Comparison of ENCODE assay signal across 14 mouse cellular contexts in the genomic region with DNA sequence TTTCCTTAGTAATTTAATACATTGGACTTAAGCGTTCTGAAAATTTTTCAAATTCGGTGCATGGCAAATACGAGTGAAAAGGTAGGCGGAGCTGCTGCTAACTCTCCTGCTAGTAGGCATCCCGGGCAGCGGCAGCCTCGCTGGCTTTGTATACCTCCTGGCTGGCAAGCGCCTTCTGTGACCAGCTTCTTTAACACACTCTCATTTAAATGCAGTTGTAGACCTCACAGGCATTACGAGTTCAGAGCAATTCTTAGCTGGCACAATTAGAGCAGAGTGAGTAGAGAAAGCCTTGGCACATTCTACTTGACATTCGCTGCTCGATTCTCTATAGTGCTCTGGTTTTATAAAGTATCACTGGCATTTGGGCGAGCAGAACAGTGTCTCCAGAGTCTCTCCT. TPM values are rescaled to one million over a fixed set of nuclear protein-coding genes. Genes with fewer than 3 reads are reported as not detected.
DNase-seq lines count a peak whose midpoint lies in the region; ATAC-seq and TF ChIP-seq lines count a peak whose summit lies in the region.
"Had no signal": no experiment of that assay in that cellular context is flagged by ENCODE, and none has a peak within 500 bp of the region (broad histone marks: within the 10 kb centered on the region; RNA-seq: fewer than 3 reads in every experiment).

No protein-coding gene starts in this region.

- 46% methylated on average over 12 of the region's 12 CpGs for WGBS in forebrain, embryonic 13.5 days
- 77% methylated on average over 12 of the region's 12 CpGs for WGBS in forebrain, embryonic 11.5 days
- WGBS in midbrain, postnatal 0 days: 47% methylated on average over 12 of the region's 12 CpGs

- no peaks in the 10 kb centered on the region for H3K9me3 ChIP-seq in forebrain, embryonic 13.5 days (replicated peaks)
- H3K9me3 ChIP-seq in forebrain, embryonic 11.5 days (ENCODE audit: control insufficient read depth, low read length): no peaks in the 10 kb centered on the region
- no peaks in the 10 kb centered on the region for H3K9me3 ChIP-seq in midbrain, postnatal 0 days (ENCODE audit: low read length)
- H3K9me3 ChIP-seq: G1E; heart, embryonic 15.5 days; midbrain, embryonic 12.5 days had no signal

- H3K27me3 ChIP-seq in forebrain, embryonic 13.5 days: no peaks in the 10 kb centered on the region
- no peaks in the 10 kb centered on the region for H3K27me3 ChIP-seq in forebrain, embryonic 11.5 days (ENCODE audit: control insufficient read depth, insufficient read depth, low read length)
- H3K27me3 ChIP-seq in midbrain, postnatal 0 days (ENCODE audit: insufficient read depth, low read length): no peaks in the 10 kb centered on the region
- H3K27me3 ChIP-seq: heart, embryonic 15.5 days; midbrain, embryonic 12.5 days had no signal

- ATAC-seq in forebrain, embryonic 13.5 days: no peak
- no peak for ATAC-seq in forebrain, embryonic 11.5 days (replicated peaks; ENCODE audit: low FRiP score)
- ATAC-seq in midbrain, postnatal 0 days (ENCODE audit: low FRiP score): no peak
- ATAC-seq in inflammation-experienced regulatory T-cells, adult 6 months: no peak
- ATAC-seq: intestine, embryonic 16.5 days had no signal

- 0 out of 2 replicates have a peak overlapping the region, but pooled peaks have one; percentile 10 for H3K4me2 ChIP-seq in forebrain, embryonic 13.5 days
- H3K4me2 ChIP-seq in forebrain, embryonic 11.5 days (ENCODE audit: low read depth, low read length, severe bottlenecking): no peak overlapping the region
- 0 out of 2 replicates have a peak overlapping the region, but pooled peaks have one; percentile 4 for H3K4me2 ChIP-seq in midbrain, postnatal 0 days (ENCODE audit: low read depth, low read length, poor library complexity, severe bottlenecking)
- H3K4me2 ChIP-seq: heart, embryonic 15.5 days; midbrain, embryonic 12.5 days had no signal

- DNase-seq in forebrain, embryonic 11.5 days (ENCODE audit: low spot score): no peak
- DNase-seq in layer of hippocampus, adult 2 months (ENCODE audit: low spot score in 2 of 2): peak in 1 of 2 experiments; percentile 7
- no peak for DNase-seq in layer of hippocampus, postnatal 10 days (ENCODE audit: low spot score in 2 of 2)
- DNase-seq in brain, embryonic 18.5 days (ENCODE audit: low read depth, low spot score): peak; percentile 3
- DNase-seq in midbrain, postnatal 0 days (ENCODE audit: low spot score): peak; percentile 63
- DNase-seq in adipocyte (ENCODE audit: low spot score): no peak
- DNase-seq: gastrocnemius, postnatal 10 days; liver had no signal

- H3K27ac ChIP-seq in forebrain, embryonic 13.5 days: peak overlapping the region; percentile 51; the same call in 1 of the 2 replicates
- H3K27ac ChIP-seq in forebrain, embryonic 11.5 days (ENCODE audit: low read depth, low read length): no peak overlapping the region
- H3K27ac ChIP-seq in layer of hippocampus, adult 2 months: peak overlapping the region; percentile 34
- peak overlapping the region; percentile 38; the same call in 1 of the 2 replicates for H3K27ac ChIP-seq in midbrain, postnatal 0 days (ENCODE audit: low read depth, low read length)
- H3K27ac ChIP-seq: heart, embryonic 15.5 days; midbrain, embryonic 12.5 days had no signal

- H3K4me1 ChIP-seq in forebrain, embryonic 13.5 days: peaks cover 20% of the 10 kb centered on the region
- H3K4me1 ChIP-seq in forebrain, embryonic 11.5 days (replicated peaks; ENCODE audit: control insufficient read depth, insufficient read depth, low read length): no peaks in the 10 kb centered on the region
- no peaks in the 10 kb centered on the region for H3K4me1 ChIP-seq in midbrain, postnatal 0 days (ENCODE audit: insufficient read depth, low read length)

- H3K36me3 ChIP-seq in forebrain, embryonic 13.5 days (ENCODE audit: poor library complexity, severe bottlenecking): no peaks in the 10 kb centered on the region
- H3K36me3 ChIP-seq in forebrain, embryonic 11.5 days (ENCODE audit: control insufficient read depth, insufficient read depth, low read length): no peaks in the 10 kb centered on the region
- no peaks in the 10 kb centered on the region for H3K36me3 ChIP-seq in midbrain, postnatal 0 days (ENCODE audit: insufficient read depth, low read length)
- H3K36me3 ChIP-seq: heart, embryonic 15.5 days; midbrain, embryonic 12.5 days had no signal

- H3K4me3 ChIP-seq in forebrain, embryonic 13.5 days: no peak overlapping the region
- no peak overlapping the region for H3K4me3 ChIP-seq in forebrain, embryonic 11.5 days (ENCODE audit: low read depth, low read length)
- peak overlapping the region; percentile 8 for H3K4me3 ChIP-seq in layer of hippocampus, adult 2 months
- no peak overlapping the region for H3K4me3 ChIP-seq in midbrain, postnatal 0 days (ENCODE audit: low read depth, low read length)
- H3K4me3 ChIP-seq: heart, embryonic 15.5 days; midbrain, embryonic 12.5 days had no signal

- no peak for TF ChIP-seq CTCF in layer of hippocampus, adult 2 months (conservative IDR thresholded peaks at IDR 0.05)
- no peak for TF ChIP-seq CTCF in midbrain, postnatal 0 days (IDR thresholded peaks at IDR 0.05)

- H3K9ac ChIP-seq in forebrain, embryonic 13.5 days: no peak overlapping the region
- no peak overlapping the region for H3K9ac ChIP-seq in forebrain, embryonic 11.5 days (ENCODE audit: low read length)
- H3K9ac ChIP-seq in midbrain, postnatal 0 days (replicated peaks; ENCODE audit: low read length, poor library complexity, severe bottlenecking): no peak overlapping the region
- H3K9ac ChIP-seq: heart, embryonic 15.5 days; midbrain, embryonic 12.5 days had no signal

RNA-seq across cellular contexts. Expression of a gene that starts 45.6 kb away (rescaled TPM):
- polyA plus RNA-seq in forebrain, embryonic 13.5 days (2015; fragmentation: Nextera tagmentation; extraction: Ambion mirVana): 25.2 and 26.4 TPM in 2 replicates
- polyA plus RNA-seq in forebrain, embryonic 11.5 days (2014; fragmentation: Nextera tagmentation; extraction: Ambion mirVana): 25.9 and 26.2 TPM in 2 replicates
- 10 to 100 TPM; 61.7 to 66.5 TPM for total RNA-seq in layer of hippocampus, adult 2 months (2021)
- 10 to 100 TPM; 55.1 to 58.4 TPM for total RNA-seq in layer of hippocampus, postnatal 10 days (2021)
- total RNA-seq in midbrain, postnatal 0 days (2014; rRNA removed): 32.1 and 43.9 TPM in 2 replicates
- polyA plus RNA-seq in midbrain, postnatal 0 days (2015; fragmentation: Nextera tagmentation; extraction: Ambion mirVana): 14.7 and 17.3 TPM in 2 replicates
- 10 to 100 TPM; 17.9 to 31.2 (median 19.8) TPM for polyA plus RNA-seq in inflammation-experienced regulatory T-cells, adult 6 months (2017; shearing (Covaris generic))

RNA-seq across cellular contexts. Expression of a gene that starts 52.3 kb away (rescaled TPM):
- polyA plus RNA-seq in forebrain, embryonic 13.5 days (2015; fragmentation: Nextera tagmentation; extraction: Ambion mirVana): not detected in 2 replicates
- not detected in 2 replicates for polyA plus RNA-seq in forebrain, embryonic 11.5 days (2014; fragmentation: Nextera tagmentation; extraction: Ambion mirVana)
- total RNA-seq in layer of hippocampus, adult 2 months (2021): 1 to 10 TPM; 3.6 to 4.1 TPM
- 1 to 10 TPM; 7.2 to 9.2 TPM for total RNA-seq in layer of hippocampus, postnatal 10 days (2021)
- 3.0 and 6.1 TPM in 2 replicates for total RNA-seq in midbrain, postnatal 0 days (2014; rRNA removed)
- 2.7 TPM in 2 replicates for polyA plus RNA-seq in midbrain, postnatal 0 days (2015; fragmentation: Nextera tagmentation; extraction: Ambion mirVana)
- polyA plus RNA-seq in inflammation-experienced regulatory T-cells, adult 6 months (2017; shearing (Covaris generic)): not detected
- total RNA-seq: G1E; gastrocnemius, postnatal 10 days had no signal
- polyA plus RNA-seq: G1E; intestine, embryonic 16.5 days; midbrain, embryonic 12.5 days had no signal

RNA-seq across cellular contexts. Expression of a gene that starts 54.0 kb away (rescaled TPM):
- 15.6 and 16.7 TPM in 2 replicates for polyA plus RNA-seq in forebrain, embryonic 13.5 days (2015; fragmentation: Nextera tagmentation; extraction: Ambion mirVana)
- polyA plus RNA-seq in forebrain, embryonic 11.5 days (2014; fragmentation: Nextera tagmentation; extraction: Ambion mirVana): 12.9 and 14.8 TPM in 2 replicates
- total RNA-seq in layer of hippocampus, adult 2 months (2021): 10 to 100 TPM; 10.1 to 15.9 TPM
- total RNA-seq in layer of hippocampus, postnatal 10 days (2021): 10 to 100 TPM; 18.8 to 21.8 TPM
- 14.6 and 19.9 TPM in 2 replicates for total RNA-seq in midbrain, postnatal 0 days (2014; rRNA removed)
- polyA plus RNA-seq in midbrain, postnatal 0 days (2015; fragmentation: Nextera tagmentation; extraction: Ambion mirVana): 4.4 TPM in 2 replicates
- under 1 TPM in 1 of 3 experiments, not detected in 2; 0.69 TPM for polyA plus RNA-seq in inflammation-experienced regulatory T-cells, adult 6 months (2017; shearing (Covaris generic))
- polyA plus RNA-seq: G1E had no signal

Comparison
In these comparisons a context has a peak if more than half of its experiments do, and no peak if none do; other contexts are left out.
1. DNase-seq: peak in brain, embryonic 18.5 days (single experiment) and midbrain, postnatal 0 days (single experiment); none in forebrain, embryonic 11.5 days (single experiment), layer of hippocampus, postnatal 10 days (0 of 2) and adipocyte (single experiment).